In the genomic region with DNA sequence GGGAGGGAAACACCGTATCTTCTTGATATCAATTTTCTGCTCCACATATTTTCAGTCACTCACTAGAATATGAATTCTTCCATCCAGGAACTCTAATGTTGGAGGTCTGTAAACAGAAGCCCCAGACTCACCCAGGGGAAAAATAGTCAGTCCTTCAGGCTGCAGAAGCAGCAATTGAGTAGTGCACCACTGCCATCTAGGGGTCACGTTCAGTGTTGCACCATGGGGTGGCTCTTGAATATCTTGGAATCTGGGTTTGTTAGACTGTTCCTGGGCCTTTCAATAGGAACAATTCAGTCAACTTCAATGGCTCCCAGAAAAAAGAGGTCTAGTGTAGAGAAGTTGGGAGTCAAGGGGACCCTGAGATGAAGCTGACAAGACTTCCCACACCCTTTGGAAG, we compare ENCODE assay signal across 8 mouse cellular contexts.
DNase-seq lines count a peak whose midpoint lies in the region; ATAC-seq and TF ChIP-seq lines count a peak whose summit lies in the region.
"Not testable (repeated sequence)": the region's sequence is repeated elsewhere in the genome, so short reads cannot be mapped to it uniquely, and the experiment has no call there.

No protein-coding gene starts in this region.

- not testable (repeated sequence) for H3K27ac ChIP-seq in hindbrain, embryonic 16.5 days (ENCODE audit: low read depth, low read length)

- not testable (repeated sequence) for H3K9ac ChIP-seq in hindbrain, embryonic 16.5 days (ENCODE audit: low read depth, low read length)

- not testable (repeated sequence) for H3K4me3 ChIP-seq in hindbrain, embryonic 16.5 days (ENCODE audit: low read length); lung, adult 2 months (replicated peaks; ENCODE audit: extremely low read depth, low read depth, low read length)

- H3K4me1 ChIP-seq in hindbrain, embryonic 16.5 days (ENCODE audit: control insufficient read depth, insufficient read depth, low read depth, low read length); lung, adult 2 months (ENCODE audit: control insufficient read depth, insufficient read depth, low read length): not testable (repeated sequence)

- H3K4me2 ChIP-seq in hindbrain, embryonic 16.5 days (ENCODE audit: low read length): not testable (repeated sequence)

- peak; percentile 82 for TF ChIP-seq CTCF in lung, adult 2 months (IDR thresholded peaks at IDR 0.05; ENCODE audit: insufficient read depth, low read length)

- H3K27me3 ChIP-seq in hindbrain, embryonic 16.5 days (replicated peaks; ENCODE audit: control insufficient read depth, insufficient read depth, low read length): not testable (repeated sequence)

- ATAC-seq in hindbrain, embryonic 16.5 days: 0 out of 2 replicates have a peak, but pooled peaks have one; percentile 56

- not testable (repeated sequence) for TF ChIP-seq POLR2A in lung, adult 2 months (IDR thresholded peaks at IDR 0.05; ENCODE audit: borderline replicate concordance, extremely low read depth, low read depth, low read length)

- 13% methylated on average over 2 of the region's 2 CpGs for WGBS in hindbrain, embryonic 16.5 days
- 16% methylated on average over 2 of the region's 2 CpGs for WGBS in lung, adult 2 months

- peak; percentile 35 for DNase-seq in T-cell, adult 2 months (ENCODE audit: low spot score)
- DNase-seq in cerebellum, postnatal 14 days: peak; percentile 79 to 83
- DNase-seq in frontal cortex, postnatal 25 days (ENCODE audit: low spot score in 2 of 2): peak; percentile 58 to 63
- DNase-seq in layer of hippocampus, postnatal 10 days (ENCODE audit: low spot score in 2 of 2): peak; percentile 75 to 79
- peak; percentile 47 for DNase-seq in lung, adult 2 months
- peak; percentile 81 for DNase-seq in retina, postnatal 1 day
- DNase-seq in thymus, postnatal 14 days: peak; percentile 44

- H3K36me3 ChIP-seq in hindbrain, embryonic 16.5 days (ENCODE audit: control insufficient read depth, insufficient read depth, low read length): not testable (repeated sequence)

- H3K9me3 ChIP-seq in hindbrain, embryonic 16.5 days (ENCODE audit: control insufficient read depth, low read length): not testable (repeated sequence)
